Mouse (Mus musculus) cerebellum, adult 2 months (tissue): ENCODE data around the gene Efnb2. TPM values are rescaled to one million over a fixed set of nuclear protein-coding genes. Genes with fewer than 3 reads are reported as not detected.

Experiments
- DNase-seq, 2 experiments: peaks; one replicate each; pipeline ENCODE4 v3.0.0; 2021
- H3K27ac ChIP-seq: fragments of 200-500 bp; 2 replicates; pipeline ENCODE4 v1.5.1; 2012; ENCODE audit warnings: low read length, control low read depth, inconsistent platforms; ENCODE audit not compliant: insufficient read depth
- H3K27me3 ChIP-seq: fragments of 200-500 bp; 2 replicates; pipeline ENCODE4 v1.6.1; 2012; ENCODE audit warnings: inconsistent platforms, mild to moderate bottlenecking, low read length, moderate library complexity; ENCODE audit not compliant: control insufficient read depth, insufficient read depth
- H3K4me1 ChIP-seq: fragments of 200-500 bp; 2 replicates; pipeline ENCODE4 v1.6.1; 2011; ENCODE audit warnings: low read length; ENCODE audit not compliant: control insufficient read depth, insufficient read depth
- H3K4me3 ChIP-seq: fragments of 200-500 bp; replicated peaks from 2 replicates; pipeline ENCODE3; 2011; ENCODE audit warnings: mild to moderate bottlenecking, low read depth, low read length, control low read depth; ENCODE audit not compliant: insufficient read depth
- CTCF ChIP-seq: fragments of 200-500 bp; IDR thresholded peaks from 2 replicates; pipeline ENCODE4 v1.5.1; 2011; ENCODE audit warnings: low read depth, mild to moderate bottlenecking, control low read depth, low read length, moderate library complexity, borderline replicate concordance; ENCODE audit not compliant: insufficient read depth
- POLR2A ChIP-seq: fragments of 200-500 bp; IDR thresholded peaks from 2 replicates; pipeline ENCODE4 v1.6.1; 2011; ENCODE audit warnings: low read length, control low read depth, borderline replicate concordance; ENCODE audit not compliant: insufficient read depth
- WGBS: fragments of 180-500 bp; shearing (Covaris S2); methylation state at CpG from one replicate; pipeline ENCODE4 v1.1.7; 2018; 5-methylcytosine and 5-hydroxymethylcytosine counted together
- polyA plus RNA-seq: library from polyadenylated mRNA; depleted of rRNA; stranded (reverse); fragments of >200 nt; gene quantifications from 2 replicates; pipeline ENCODE4 v1.2.3, GENCODE M21; 2012

Gene Efnb2
- polyA plus RNA-seq, 1 experiment: 14.3 TPM

DNA sequence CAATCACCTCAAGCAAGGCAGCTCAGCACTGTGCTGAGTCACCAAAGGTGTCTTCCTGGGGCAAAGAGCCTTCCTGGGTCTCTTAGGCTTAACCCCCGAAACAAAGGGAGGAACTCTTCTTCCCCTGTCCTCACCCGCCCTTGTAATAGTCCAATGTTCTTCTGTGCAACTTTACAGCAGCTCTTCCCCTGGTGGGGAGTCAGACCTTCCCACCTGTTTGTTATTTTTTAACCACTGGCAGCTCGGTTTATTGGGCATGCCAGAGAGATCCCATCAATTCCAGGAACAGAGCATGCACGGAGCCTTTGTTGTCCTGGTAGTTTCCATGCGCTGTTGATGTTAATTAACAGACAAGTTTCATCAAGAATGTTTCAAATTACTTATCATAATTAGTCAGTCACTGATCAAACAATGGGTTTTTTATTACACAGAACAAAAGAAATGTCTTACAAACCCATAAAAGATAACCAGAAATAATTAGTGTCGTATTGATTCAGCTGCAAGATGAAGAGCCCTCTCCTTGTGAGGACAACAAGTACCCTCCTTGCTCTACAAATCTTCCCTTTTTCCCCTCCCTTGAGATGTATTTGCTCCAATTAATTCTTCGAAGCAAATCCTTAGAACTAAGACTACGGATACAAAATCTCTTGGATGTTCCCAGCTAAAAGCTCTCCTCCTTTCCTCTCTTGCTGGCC, 21.3 kb downstream of the Efnb2 start:
- H3K4me1 ChIP-seq: peaks cover 3% of the 10 kb centered on the region; the same call in 1 of the 2 replicates
- 68% methylated on average over 8 of the region's 8 CpGs for WGBS
- H3K27me3 ChIP-seq: no peaks in the 10 kb centered on the region
- no peak overlapping the region for H3K27ac ChIP-seq
- no peak overlapping the region for H3K4me3 ChIP-seq
- DNase-seq: no peak
- TF ChIP-seq CTCF: no peak

DNA sequence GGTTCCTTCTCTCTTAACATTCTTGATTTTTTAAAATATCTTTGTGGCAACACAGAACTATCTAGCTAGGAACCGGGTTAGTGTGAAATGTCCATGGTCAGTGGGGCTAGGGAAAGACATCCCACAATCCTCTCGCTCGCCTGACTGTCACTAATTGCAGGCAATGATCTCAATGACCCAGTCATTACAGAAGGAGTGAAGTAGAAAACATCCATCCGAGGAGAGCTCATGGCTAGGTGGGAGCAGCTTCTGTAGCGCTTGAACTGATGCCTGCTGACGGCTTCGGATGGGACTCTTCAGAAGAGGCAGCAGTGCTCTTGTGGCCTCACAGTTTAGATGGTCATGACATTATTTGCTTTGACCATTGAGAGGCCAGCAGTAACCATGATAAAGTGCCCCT, 29.6 kb downstream of the Efnb2 start:
- 86% methylated on average over 7 of the region's 7 CpGs for WGBS
- TF ChIP-seq POLR2A: no peak
- no peak for TF ChIP-seq CTCF
- H3K4me1 ChIP-seq: no peaks in the 10 kb centered on the region
- no peak overlapping the region for H3K4me3 ChIP-seq
- DNase-seq: no peak
- no peaks in the 10 kb centered on the region for H3K27me3 ChIP-seq
- no peak overlapping the region for H3K27ac ChIP-seq

DNA sequence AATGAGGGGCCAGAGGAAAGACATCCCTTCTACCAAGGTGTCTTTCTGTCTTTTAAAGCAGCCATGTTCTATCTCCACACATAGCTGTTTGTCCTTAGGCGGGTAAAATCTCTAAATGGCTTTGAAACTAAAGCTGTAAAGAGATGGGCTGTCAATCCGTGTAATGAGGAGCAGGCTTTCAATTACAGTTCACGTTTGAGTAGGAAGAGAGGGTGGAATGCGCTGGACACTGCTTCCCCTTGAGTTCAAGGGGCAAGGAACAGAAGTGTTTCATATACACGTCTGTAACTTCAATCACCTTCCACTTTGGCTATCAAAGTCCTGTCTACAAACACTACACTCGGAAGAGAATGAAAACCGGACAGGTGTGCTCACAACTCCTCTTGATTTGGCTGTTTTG, 37.0 kb downstream of the Efnb2 start:
- WGBS: 92% methylated on average over 7 of the region's 7 CpGs
- Histone ChIP-seq H3K27ac (no peak overlapping the region), H3K4me1 (peaks cover 7% of the 10 kb centered on the region; the same call in 1 of the 2 replicates), H3K27me3 (no peaks in the 10 kb centered on the region), H3K4me3 (no peak overlapping the region)
- DNase-seq: no peak
- TF ChIP-seq POLR2A: no peak
- TF ChIP-seq CTCF: no peak

DNA sequence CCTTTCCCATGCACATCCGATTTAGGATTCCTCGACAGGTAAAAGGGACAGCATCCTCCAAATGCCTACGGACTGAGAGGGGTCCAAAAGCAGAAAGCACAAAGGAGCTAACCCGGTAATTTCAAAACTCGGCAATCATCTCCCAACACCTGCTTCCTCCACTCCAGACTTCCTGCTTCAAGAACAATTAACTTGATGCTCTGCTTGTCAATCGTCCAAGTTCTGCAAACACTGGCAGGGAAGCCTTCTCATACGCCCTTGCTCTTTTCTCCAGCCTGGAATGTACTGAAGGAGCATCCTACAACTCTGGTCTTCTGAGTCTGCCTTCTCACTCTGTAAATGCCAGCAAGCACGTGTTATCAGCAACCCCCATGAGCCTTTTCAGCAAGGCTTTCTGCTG, 37.6 kb downstream of the Efnb2 start:
- Histone ChIP-seq H3K27me3 (no peaks in the 10 kb centered on the region), H3K27ac (no peak overlapping the region), H3K4me3 (no peak overlapping the region), H3K4me1 (peaks cover 7% of the 10 kb centered on the region; the same call in 1 of the 2 replicates)
- 37% methylated on average over 8 of the region's 8 CpGs for WGBS
- TF ChIP-seq POLR2A (no peak), CTCF (no peak)
- peak in 1 of 2 experiments; percentile 27 for DNase-seq

DNA sequence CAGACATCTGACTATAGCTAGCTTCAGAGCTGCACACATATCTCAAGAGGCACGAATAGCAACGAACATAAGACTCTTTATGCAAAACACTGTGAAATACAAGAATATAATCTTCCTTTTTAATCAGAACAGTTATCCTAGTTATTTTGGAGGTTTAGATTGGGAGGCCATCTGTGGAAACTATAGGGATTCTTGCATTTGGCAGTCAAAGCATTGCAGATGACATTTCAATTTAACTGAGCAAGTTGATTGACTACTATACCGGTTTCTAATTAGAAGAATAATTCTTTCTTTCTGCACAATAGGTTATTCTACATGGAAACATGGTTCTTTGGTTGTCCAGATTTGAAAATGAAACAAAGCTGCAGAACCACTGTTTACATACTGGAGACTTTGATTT, 38.6 kb downstream of the Efnb2 start:
- TF ChIP-seq POLR2A: no peak
- no peak for TF ChIP-seq CTCF
- Histone ChIP-seq H3K27ac (no peak overlapping the region), H3K27me3 (no peaks in the 10 kb centered on the region), H3K4me1 (peaks cover 7% of the 10 kb centered on the region; the same call in 1 of the 2 replicates), H3K4me3 (no peak overlapping the region)
- DNase-seq: peak in 1 of 2 experiments; percentile 41
- WGBS: 10% methylated on average over 3 of the region's 3 CpGs

DNA sequence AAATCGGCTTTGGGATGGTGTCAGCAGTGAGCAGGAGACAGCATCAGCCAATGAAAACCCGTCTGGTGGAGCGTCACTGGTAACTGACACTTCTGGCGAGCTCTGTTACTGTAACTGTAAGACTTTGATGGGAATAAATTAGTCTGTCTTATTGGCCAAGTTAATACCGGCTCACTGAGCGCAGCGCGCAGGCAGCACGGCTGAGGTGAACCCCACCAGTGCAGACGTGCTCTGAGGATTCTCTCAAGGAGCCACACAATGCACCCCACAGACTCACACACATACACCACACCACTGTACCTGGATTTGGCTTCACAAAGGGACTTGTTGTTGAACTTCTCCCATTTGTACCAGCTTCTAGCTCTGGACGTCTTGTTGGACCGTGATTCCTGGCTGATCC, 39.0 kb downstream of the Efnb2 start:
- peak; percentile 15 to 24 for DNase-seq
- H3K4me3 ChIP-seq: peak overlapping the region; percentile 1
- TF ChIP-seq POLR2A (no peak), CTCF (no peak)
- 15% methylated on average over 12 of the region's 12 CpGs for WGBS
- H3K27me3 ChIP-seq: no peaks in the 10 kb centered on the region
- peaks cover 7% of the 10 kb centered on the region; the same call in 1 of the 2 replicates for H3K4me1 ChIP-seq
- no peak overlapping the region for H3K27ac ChIP-seq

DNA sequence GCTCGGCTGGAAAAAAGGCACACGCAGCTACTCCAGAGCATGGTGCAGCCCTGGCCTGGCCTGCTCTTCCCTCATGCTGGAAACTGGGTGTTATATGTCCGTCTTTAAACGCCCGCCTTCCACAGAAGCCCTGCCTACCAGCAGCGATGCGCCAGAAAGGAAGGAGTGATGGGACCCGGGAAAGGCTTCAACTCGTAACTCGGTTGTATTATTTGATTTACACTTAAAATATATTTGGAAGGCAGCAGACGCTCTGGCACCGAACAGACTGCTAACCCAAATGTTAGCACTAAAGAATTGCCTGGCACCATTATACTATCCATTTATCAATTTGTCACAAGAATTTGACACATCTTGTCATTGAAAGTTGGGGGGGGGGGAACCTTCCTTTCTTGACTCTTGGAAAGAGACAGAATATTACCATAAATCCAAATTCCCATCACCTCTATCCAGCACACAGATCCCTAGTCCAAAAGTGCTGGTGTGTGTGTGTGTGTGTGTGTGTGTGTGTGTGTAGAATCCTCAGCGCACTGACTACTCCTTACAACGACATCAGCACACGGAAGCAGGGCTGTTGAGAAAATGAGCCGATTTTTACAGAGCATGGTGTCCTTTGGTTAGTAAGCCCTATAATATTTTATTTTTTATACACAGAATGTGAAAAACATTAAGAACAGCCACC, 39.7 kb downstream of the Efnb2 start:
- WGBS: 66% methylated on average over 16 of the region's 16 CpGs
- Histone ChIP-seq H3K27ac (no peak overlapping the region), H3K4me1 (peaks cover 7% of the 10 kb centered on the region; the same call in 1 of the 2 replicates), H3K27me3 (no peaks in the 10 kb centered on the region), H3K4me3 (no peak overlapping the region)
- DNase-seq: no peak
- TF ChIP-seq CTCF (no peak), POLR2A (no peak)

DNA sequence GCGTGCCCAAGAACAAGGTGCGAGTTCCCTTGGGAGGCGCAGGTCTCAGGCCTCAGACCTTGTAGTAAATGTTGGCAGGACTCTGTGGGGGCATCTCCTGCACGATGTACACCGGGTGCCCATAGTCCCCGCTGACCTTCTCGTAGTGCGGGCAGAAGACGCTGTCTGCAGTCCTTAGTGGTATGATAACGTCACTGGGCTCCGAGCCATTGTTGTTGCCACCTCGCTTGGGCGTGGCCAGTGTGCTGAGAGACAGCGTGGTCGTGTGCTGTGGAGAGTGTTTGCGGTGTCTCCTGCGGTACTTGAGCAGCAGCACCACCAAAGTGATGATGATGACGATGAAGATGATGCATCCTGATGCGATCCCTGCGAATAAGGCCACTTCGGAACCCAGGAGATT, 40.5 kb downstream of the Efnb2 start:
- 94% methylated on average over 21 of the region's 21 CpGs for WGBS
- Histone ChIP-seq H3K27me3 (no peaks in the 10 kb centered on the region), H3K4me1 (peaks cover 7% of the 10 kb centered on the region; the same call in 1 of the 2 replicates), H3K27ac (no peak overlapping the region), H3K4me3 (no peak overlapping the region)
- DNase-seq: no peak
- TF ChIP-seq CTCF: no peak
- TF ChIP-seq POLR2A: no peak
